Mouse (Mus musculus) mammary gland, adult 2 months (tissue): ENCODE measurements around the gene Zfp148. TPM values are rescaled to one million over a fixed set of nuclear protein-coding genes. Genes with fewer than 3 reads are reported as not detected.

ENCODE experiments used
- polyA plus RNA-seq: library from polyadenylated mRNA; depleted of rRNA; stranded (reverse); fragments of >200 nt; gene quantifications from 2 replicates; pipeline ENCODE4 v1.2.3, GENCODE M21; 2012; ENCODE audit warnings: low replicate concordance; rRNA removed

Zfp148 gene
- polyA plus RNA-seq = 5.8 and 13.3 TPM in 2 replicates

GRCm38 (mm10) chr16:33379944-33380881, at the start of gene Zfp148:
TSS of gene Zfp148 (plus strand) at chr16:33380836.

GRCm38 (mm10) chr16:33516807-33517565, 136.3 kb downstream of the Zfp148 start, which contains the start of gene Slc12a8:
TSS of gene Slc12a8 (plus strand) at chr16:33517328.

Other genes starting within 250 kb of the Zfp148 start
- 16.0 and 19.8 TPM in 2 replicates for gene Osbpl11, start 195.8 kb upstream of the Zfp148 start, polyA plus RNA-seq
- 7.0 and 13.2 TPM in 2 replicates for gene Snx4, start 129.4 kb upstream of the Zfp148 start, polyA plus RNA-seq
- gene Slc12a8, start 136.5 kb downstream of the Zfp148 start, polyA plus RNA-seq = 0.85 and 1.1 TPM in 2 replicates